Mouse (Mus musculus) intestine, postnatal 0 days (tissue): ENCODE measurements at regions not wholly inside any gene's neighbourhood (a gene's known extent, or its start where the extent isn't known, plus 50 kb on each side); places are given as distances from the start of the nearest gene placed in this dataset.
"Not testable (repeated sequence)": the region's sequence is repeated elsewhere in the genome, so short reads cannot be mapped to it uniquely, and the experiment has no call there.

Experiments used
- ATAC-seq: fragments of 200-750 bp; cut with Nextera tagmentation; 2 replicates; pipeline ENCODE4 v1.8.0; 2017; ENCODE audit warnings: mild to moderate bottlenecking, moderate TSS enrichment, moderate library complexity
- H3K27ac ChIP-seq: fragments of 300-500 bp; sonication (generic); 2 replicates; pipeline ENCODE4 v1.5.1; 2014; ENCODE audit warnings: mild to moderate bottlenecking, low read depth, low read length, moderate library complexity
- H3K27me3 ChIP-seq: fragments of 300-500 bp; sonication (generic); replicated peaks from 2 replicates; pipeline ENCODE4 v1.6.1; 2014; ENCODE audit warnings: low read length, mixed read lengths; ENCODE audit not compliant: control insufficient read depth, insufficient read depth
- H3K36me3 ChIP-seq: fragments of 300-500 bp; sonication (generic); 2 replicates; pipeline ENCODE4 v1.6.1; 2014; ENCODE audit warnings: mild to moderate bottlenecking, moderate library complexity; ENCODE audit not compliant: control insufficient read depth, insufficient read depth
- H3K4me1 ChIP-seq: fragments of 300-500 bp; sonication (generic); replicated peaks from 2 replicates; pipeline ENCODE4 v1.6.1; 2014; ENCODE audit warnings: antibody characterized with exemption, low read length, mixed read lengths; ENCODE audit not compliant: control insufficient read depth, insufficient read depth
- H3K4me2 ChIP-seq: fragments of 300-500 bp; sonication (generic); replicated peaks from 2 replicates; pipeline ENCODE4 v1.6.1; 2014; ENCODE audit warnings: low read depth, mild to moderate bottlenecking, moderate library complexity
- H3K4me3 ChIP-seq: fragments of 300-500 bp; sonication (generic); 2 replicates; pipeline ENCODE4 v1.5.1; 2014; ENCODE audit warnings: low read depth, low read length
- H3K9ac ChIP-seq: fragments of 300-500 bp; sonication (generic); 2 replicates; pipeline ENCODE4 v1.6.1; 2014; ENCODE audit warnings: mild to moderate bottlenecking, low read depth, low read length
- H3K9me3 ChIP-seq: fragments of 300-500 bp; sonication (generic); 2 replicates; pipeline ENCODE4 v1.6.1; 2016; ENCODE audit warnings: mixed run types; ENCODE audit not compliant: control insufficient read depth
- CTCF ChIP-seq: sonication (generic); IDR thresholded peaks from 2 replicates; pipeline ENCODE4 v1.5.1; 2016; ENCODE audit warnings: low read depth, mild to moderate bottlenecking, control low read depth, antibody characterized with exemption, moderate library complexity
- WGBS: fragments of 180-500 bp; shearing (Covaris S2); extraction: QIAGEN DNeasy Blood & Tissue Kit; methylation state at CpG from one replicate; pipeline ENCODE4 v1.1.7; 2014; 5-methylcytosine and 5-hydroxymethylcytosine counted together

DNA sequence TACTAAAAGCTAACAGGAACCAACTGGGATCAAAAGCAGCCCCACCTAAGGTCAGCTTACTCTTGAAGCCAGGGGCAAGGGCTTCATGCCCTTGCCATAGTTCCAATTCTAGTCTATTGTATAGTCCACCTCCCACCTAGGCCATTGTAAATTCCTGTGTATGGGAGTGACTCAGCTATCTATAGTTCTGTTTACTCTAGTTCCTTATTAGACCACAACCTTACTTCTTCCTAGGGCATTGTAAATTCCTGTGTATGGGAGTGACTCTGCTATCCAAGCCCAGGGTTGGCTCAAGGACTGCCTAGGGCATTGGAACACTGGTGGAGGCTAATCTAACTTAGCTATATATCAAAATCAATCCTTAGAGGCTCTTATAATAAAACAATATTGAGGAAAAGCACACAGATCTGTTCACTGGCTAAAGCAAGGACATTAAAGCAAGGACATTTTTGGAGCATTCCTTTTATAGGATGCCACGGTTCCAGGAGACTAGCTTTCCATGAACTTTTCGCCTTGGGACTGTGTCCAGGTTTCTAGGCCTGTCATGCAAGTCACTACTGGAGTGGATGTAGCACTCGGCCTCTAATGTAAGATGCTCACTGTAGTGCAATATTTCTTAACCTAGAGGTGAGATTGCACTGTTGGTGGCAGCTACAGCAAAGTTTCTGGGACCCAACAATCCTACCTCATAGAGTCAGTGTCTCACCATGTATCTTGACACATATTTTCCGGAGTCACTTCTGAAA is 154.8 kb upstream of the 1700015G11Rik start:
- ATAC-seq = peak; percentile 80
- Histone ChIP-seq H3K4me1 (no peaks in the 10 kb centered on the region), H3K36me3 (no peaks in the 10 kb centered on the region), H3K9me3 (no peaks in the 10 kb centered on the region), H3K9ac (no peak overlapping the region), H3K27ac (no peak overlapping the region), H3K27me3 (no peaks in the 10 kb centered on the region), H3K4me3 (no peak overlapping the region), H3K4me2 (no peak overlapping the region)
- TF ChIP-seq CTCF = no peak
- WGBS = 68% methylated on average over 4 of the region's 4 CpGs

- 71% methylated on average over 4 of the region's 4 CpGs for WGBS
Observed at GRCm38 (mm10) chr7:52164021-52164420, 148.5 kb upstream of the 1700015G11Rik start.

GRCm38 (mm10) chr7:52159410-52159809 is 143.9 kb upstream of the 1700015G11Rik start:
- no peaks in the 10 kb centered on the region for H3K9me3 ChIP-seq
- no peaks in the 10 kb centered on the region for H3K27me3 ChIP-seq
- no peaks in the 10 kb centered on the region for H3K36me3 ChIP-seq
- no peak overlapping the region for H3K9ac ChIP-seq
- no peak for TF ChIP-seq CTCF
- H3K4me3 ChIP-seq = no peak overlapping the region
- no peak overlapping the region for H3K27ac ChIP-seq
- no peak for ATAC-seq
- H3K4me2 ChIP-seq = no peak overlapping the region
- no peaks in the 10 kb centered on the region for H3K4me1 ChIP-seq

More at GRCm38 (mm10) chr7:52164021-52164420, 148.5 kb upstream of the 1700015G11Rik start:
- H3K4me2 ChIP-seq, ATAC-seq, H3K36me3 ChIP-seq, H3K27me3 ChIP-seq, H3K4me1 ChIP-seq, H3K9me3 ChIP-seq, H3K27ac ChIP-seq, H3K4me3 ChIP-seq, H3K9ac ChIP-seq: not testable (repeated sequence)

DNA sequence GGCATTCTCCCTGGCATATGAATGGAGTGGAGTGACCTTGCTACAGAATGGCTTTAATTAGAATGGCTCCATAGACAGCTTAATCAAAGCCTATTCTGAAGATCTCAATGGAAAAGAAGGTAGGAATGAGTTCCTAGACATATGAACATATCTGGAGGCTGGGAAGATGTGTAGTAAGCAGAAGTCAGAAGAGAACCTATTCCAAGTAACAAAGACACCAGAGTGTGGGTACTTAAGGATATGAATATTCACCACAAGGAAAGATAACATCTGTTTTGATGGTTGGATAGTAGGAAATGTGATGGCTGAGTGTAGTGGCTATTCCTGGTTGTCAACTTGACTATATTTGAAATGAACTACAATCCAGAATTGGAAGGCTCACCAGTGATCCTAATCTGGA is 142.2 kb upstream of the 1700015G11Rik start:
- Histone ChIP-seq H3K27ac (no peak overlapping the region), H3K27me3 (no peaks in the 10 kb centered on the region), H3K36me3 (no peaks in the 10 kb centered on the region), H3K4me3 (no peak overlapping the region), H3K4me1 (no peaks in the 10 kb centered on the region), H3K9ac (no peak overlapping the region), H3K4me2 (no peak overlapping the region), H3K9me3 (no peaks in the 10 kb centered on the region)
- ATAC-seq = no peak
- no peak for TF ChIP-seq CTCF

DNA sequence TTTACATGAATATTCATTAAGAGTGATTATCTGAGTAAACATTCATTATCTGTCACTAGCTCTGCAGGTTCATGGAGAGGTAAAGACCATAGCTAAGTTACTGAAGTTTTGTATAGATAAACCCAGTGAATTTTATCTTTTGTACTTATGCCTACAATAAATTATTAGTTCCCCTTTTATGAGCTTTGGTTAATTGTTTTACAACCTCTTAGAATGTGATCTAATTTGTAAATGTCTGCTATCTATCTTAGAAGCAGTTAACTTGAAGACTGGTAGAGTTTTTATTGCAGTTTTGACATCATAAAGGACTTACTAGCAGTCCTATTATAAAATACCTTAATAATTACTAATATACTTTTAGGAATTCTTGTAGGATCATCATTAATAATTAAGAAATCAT is 104.7 kb upstream of the 1700015G11Rik start:
- Histone ChIP-seq H3K27me3 (no peaks in the 10 kb centered on the region), H3K27ac (no peak overlapping the region), H3K4me1 (no peaks in the 10 kb centered on the region), H3K9ac (no peak overlapping the region), H3K36me3 (no peaks in the 10 kb centered on the region), H3K9me3 (no peaks in the 10 kb centered on the region), H3K4me2 (no peak overlapping the region), H3K4me3 (no peak overlapping the region)
- TF ChIP-seq CTCF = no peak
- no peak for ATAC-seq
